Mouse (Mus musculus): ENCODE measurements around the gene Vps29. TPM values are rescaled to one million over a fixed set of nuclear protein-coding genes. Genes with fewer than 3 reads are reported as not detected.
A peak's percentile ranks its signal among the peaks of the same experiment; 100 is the strongest.
"Not testable (repeated sequence)": the region's sequence is repeated elsewhere in the genome, so short reads cannot be mapped to it uniquely, and the experiment has no call there.

Vps29 gene
- polyA plus RNA-seq (2012; rRNA removed), result 100 and 102 TPM in 2 replicates

DNA sequence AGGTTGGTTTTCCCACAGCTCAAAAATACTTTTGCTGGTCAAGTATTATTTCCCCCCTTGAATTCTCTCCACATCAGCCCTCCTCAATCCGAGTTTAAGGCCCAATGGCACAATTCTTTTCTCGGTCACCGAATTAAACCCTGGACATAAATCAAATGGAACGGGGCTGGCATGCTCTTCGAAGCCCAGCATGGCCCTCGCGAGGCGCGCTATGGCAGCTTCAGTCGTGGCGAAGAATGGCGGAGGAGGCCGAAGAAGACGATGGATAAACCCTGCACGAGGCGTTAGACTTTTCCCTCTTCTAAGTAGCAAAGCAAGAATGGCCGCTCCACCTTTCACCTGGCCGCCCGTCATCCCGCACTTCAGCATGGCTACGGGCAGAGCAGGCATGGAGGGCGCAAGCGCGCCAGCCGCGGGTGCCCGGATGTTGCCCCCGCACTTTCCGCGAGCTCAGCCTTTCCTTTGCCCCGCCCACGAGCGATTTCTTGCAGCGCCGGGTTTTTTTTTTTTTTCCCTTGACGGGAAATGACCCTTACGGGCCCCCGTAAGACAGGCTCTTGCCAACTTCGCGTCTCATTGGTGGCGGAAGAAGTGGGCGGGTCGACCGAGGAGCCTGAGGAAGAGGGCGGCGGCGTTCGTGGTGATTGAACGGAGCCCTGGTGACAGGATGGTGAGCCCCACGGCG, at the start of gene Vps29, which contains the start of gene Rad9b:
Gene Vps29 (plus strand): TSS at position 563 of the 685 bp plus-strand sequence.
Gene Rad9b (minus strand): TSS at position 427 of the 685 bp plus-strand sequence.
- DNase-seq (ENCODE audit: low read depth), result peak; percentile 93

DNA sequence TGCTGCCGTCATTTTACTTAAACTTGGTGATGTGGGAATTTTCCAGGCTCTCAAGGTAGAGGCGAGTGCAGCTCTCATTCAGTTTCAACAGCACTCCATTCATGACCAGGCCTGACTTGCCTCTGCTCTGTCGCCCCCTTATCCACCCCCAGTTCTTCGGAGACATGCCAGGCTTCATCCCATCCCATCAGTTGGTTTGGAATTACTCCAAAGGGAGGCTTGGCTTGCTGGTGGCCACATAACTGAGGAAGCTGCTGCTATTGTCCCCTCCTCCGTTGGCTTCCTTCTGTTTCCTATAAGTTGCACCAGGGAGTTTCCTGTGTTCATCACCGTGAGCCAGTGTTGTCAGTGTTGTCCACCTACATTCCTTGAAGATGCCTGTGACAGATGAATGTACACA, 49.6 kb upstream of the Vps29 start:
- DNase-seq (ENCODE audit: low read depth), result no peak

DNA sequence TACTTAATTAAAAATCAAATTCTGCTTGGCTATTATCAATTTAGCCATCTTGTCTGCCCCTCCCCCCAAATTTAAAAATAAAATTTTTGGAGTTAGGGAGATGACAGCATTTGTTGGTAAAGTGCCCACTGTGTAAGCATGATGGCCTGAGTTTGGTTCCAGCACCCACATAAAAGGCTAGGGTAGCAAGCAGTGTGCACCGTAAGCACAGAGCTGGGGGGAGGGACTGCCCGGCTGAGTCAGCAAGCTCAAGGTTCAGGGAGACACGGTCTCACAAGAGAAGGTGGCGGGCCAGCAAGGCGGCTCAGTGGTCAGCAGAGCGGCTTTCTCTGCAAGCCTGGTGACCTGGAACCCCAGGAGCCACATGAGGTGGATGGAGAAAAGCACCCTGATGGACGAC, 48.7 kb upstream of the Vps29 start:
- DNase-seq (ENCODE audit: low read depth), result no peak

DNA sequence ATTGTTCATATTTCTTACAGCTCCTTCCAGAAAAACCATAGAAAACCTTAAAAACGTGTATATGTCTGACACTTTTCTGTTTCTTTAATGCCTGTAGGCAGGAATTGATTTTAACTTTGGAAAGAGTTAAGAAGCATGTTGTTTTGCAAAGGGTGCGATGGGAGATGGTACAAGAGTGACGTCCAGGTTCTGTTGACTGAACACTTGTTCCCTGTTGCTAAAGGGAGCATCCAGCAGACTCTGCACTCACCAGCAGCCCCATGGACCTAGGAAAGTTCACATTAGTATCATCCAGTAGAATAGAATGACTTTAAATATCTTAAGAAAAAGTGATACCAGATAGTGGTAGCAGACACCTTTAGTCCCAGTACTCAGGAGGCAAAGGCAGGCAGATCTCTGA, 47.6 kb upstream of the Vps29 start:
- DNase-seq (ENCODE audit: low read depth), result no peak

DNA sequence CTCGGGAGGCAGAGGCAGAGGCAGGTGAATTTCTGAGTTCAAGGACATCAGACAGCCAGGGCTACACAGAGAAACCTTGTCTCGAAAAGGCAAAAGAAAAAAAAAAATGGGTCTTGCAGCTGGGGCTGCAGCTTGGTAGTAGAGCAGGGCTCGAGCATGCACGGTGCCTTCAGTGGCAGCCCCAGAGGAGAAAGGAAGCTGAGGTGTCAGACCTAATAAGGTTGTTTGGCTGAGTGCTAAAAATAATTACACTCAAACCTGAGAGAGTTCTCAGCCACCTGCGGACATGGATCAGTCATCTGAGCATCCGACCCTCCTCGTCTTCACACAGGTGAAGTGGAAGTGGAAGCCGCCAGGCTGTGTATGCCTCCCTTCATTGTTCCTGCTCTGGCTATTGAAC, 43.5 kb upstream of the Vps29 start:
- no peak for DNase-seq (ENCODE audit: low read depth)

DNA sequence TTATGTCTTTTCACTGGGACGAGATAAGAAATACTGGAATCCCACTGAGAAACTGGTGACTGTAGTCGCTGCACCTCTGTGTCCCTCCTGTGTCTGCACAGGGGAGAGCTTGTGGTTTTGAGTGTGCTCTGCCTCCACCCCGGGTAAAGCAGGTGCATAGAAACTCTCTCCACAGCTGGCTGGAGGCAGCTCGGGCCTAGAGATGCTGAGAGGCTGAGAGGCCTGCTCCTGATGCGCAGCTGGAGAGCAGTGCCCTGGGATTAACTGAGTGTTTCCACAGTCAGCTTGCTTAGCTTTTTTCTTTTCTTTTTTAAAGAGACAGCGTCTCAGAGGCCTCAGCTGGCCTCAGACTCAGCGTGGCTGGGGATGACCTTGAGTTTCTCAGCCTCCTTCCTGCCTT, 42.5 kb upstream of the Vps29 start:
- no peak for DNase-seq (ENCODE audit: low read depth)

DNA sequence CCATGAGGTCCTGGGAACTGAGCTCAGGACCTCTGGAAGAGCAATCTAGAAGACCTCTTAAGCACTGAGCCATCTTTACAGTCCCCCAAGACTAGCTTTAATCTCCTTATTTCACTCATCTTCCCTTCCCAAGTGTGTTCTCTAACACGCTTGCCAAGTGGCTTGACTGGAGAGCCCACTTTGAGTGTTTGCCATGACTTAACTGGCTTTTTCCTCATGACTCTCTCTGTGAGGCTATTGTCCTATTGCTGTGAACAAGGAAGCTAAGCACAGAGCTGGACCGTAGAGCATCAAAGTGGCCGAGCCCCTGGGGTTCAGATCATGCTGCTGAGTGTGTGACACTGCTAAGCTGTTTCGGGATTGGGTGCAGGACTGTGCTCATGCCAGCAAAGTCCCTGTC, 41.8 kb upstream of the Vps29 start:
- no peak for DNase-seq (ENCODE audit: low read depth)

DNA sequence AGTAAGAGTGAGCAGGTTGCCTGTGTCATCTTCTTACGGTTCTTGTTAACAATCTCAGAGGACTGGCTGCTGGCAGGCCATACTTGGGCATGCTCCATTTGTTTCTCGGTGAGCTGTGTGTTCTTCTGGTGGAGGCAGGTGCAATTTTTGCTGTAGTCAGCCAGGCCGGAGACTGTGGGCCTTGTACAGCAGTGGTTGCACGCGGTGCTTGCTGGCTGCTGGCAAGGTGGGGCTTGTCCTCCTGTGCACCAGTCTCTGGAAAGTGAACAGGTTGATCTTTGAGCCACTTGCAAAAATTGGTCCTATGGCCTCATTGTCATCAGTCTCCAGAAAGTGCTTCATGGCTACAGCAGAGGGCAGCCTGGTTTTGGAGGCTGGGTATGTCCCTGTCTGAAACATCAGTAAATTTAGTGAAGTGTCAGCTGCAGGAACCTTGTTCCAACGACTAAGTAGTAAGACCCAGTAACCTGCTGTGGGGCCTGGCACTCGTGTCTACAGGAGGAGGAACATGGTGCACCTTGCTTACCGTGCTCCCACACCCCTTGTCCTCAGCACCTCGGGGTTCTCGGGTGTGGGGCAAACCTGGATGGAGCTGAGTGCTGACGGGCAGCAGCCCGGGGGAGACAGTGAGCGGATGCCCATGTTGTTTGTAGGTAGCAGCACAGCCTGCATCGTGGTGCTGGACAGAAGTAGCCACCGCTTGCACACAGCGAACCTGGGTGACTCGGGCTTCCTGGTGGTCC, 41.1 kb upstream of the Vps29 start:
- DNase-seq (ENCODE audit: low read depth), result no peak

DNA sequence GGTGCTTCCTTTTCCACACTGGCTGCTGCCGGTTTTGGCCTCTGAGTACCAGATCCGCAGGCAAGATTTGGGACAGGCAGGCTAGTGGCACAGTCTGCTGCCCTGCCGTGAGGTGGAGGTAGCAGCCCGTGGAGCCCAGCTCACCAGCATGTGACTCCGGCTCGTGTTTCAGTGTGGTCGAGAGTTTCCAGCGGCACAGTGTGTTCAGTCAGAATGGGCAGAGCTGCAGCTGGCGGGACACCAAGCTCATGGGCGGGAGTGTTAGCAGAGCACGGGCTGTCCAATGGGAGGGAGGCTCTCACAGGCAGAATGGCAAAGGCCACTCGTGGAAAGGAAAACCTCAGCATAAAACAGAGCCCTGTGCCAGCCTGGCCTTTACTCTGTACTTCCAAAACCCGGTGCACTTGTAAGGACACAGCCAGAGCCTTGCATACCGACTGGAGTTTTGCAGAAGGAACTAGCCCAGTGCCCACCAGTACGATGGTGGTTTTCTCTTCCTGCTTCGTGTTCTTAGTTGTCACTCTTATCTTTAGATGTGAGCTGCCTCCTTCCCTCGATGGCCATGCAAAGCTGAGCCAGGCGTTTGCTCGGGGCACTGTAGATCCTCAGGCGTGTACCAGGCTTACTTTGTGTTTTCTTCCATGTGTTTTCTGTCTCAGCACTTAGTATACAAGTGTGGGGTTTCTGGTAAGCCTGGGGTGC, 39.1 kb upstream of the Vps29 start:
- no peak for DNase-seq (ENCODE audit: low read depth)

DNA sequence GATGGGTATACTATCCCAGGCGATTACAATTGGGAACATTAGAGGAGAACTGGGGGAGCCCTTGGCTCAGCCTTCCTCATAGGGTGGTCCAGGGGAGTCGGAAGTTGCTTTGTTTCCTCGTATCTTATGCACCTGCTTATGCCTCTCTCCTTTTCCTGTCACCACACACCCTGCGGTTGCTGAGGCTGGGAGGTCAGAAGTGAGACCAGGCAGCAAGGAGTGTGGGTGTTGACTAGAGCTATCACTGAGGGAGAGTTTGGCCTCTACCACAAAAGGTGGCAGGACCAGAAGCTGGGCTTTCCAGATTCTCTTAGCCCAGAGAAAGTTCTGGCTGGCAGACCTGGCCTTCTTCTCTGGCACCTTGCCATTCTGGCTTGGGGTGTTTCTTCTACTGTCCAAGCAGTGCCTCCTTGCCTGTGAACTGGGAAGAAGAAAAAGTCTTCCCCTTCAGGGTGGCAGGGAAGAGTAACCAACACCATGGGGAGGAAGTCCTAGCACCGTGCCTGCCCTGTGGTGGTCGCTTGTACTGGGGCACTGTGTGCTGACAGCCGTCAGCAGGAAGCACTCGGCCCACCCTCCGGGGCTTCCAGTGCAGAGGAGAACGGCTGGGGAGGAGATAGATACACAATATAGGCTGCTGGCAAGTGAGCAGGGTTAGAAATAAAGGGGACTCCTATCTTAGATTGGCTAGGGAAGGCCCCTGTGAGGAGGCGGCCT, 36.7 kb upstream of the Vps29 start:
- DNase-seq (ENCODE audit: low read depth), result no peak

DNA sequence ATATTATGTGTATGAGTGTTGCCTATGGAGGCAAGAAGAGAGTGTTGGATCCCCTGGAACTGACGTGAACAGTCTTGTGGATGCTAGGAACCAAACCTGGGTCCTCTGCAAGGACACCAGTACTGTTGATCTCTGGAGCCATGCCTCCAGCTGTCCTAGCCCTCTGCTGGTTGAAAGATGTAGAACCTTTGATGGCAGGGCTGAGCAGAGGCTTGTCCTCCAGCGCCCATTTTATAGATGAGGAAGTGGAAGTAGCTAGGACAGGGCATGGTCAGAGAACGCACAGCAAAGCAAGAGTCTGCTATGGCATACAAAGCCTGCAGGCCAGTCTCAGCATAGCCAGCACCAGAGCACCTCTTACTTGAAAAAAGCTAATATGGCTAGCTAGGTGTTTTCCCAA, 36.1 kb upstream of the Vps29 start:
- DNase-seq (ENCODE audit: low read depth), result no peak

DNA sequence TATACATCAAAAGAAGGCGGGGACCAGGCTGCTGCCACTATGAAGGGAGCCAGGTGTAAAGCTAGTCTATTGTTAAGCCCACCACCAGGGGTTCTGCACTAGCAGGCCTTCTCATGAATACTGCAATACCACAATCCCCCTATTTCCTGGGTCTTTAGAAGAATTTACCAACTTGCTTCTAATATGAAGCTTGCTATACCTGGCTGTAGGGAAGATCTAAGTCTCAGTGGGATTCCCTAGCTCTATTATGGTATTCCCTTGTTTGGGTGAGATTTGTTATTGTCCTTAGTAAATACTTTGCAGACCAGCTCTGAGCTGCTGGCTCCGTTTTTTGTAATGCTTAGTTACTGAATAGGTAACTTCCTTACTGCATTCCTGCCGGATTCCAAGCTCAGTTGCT, 35.2 kb upstream of the Vps29 start:
- not testable (repeated sequence) for DNase-seq (ENCODE audit: low read depth)

DNA sequence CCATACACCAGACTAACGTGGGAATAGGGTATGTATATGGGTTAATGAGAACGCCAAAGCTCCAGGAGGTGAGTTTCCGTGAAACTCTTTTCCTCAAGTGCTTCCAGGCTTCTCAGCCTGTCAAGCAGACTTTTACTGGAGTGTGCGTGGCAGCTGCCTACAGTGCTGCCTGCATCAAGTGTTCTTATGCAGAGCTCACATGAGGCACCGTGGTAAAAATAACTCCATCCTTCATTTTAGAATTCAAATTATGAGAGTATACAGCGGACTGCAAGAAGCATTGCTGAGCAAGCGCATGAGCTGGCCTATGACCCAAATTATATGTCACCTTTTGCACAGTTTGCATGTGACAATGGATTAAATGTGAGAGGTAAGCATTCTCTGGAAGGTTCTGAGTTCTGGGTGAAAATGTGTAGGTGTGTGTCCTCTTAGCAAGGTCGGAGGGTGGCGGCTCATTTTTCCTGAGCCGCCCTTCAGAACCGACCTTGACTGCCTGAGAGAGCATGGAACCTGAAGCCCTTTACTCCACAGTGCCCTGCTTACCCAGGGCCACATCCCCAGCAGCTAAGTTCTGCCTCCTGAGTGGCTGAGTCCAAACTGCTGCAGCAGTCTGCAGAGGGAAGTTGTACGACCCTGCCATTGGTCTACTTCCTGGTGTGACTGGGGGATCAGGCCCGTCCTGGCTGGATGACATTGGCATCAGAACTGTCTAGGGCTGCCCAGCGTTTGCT, 34.5 kb upstream of the Vps29 start:
- DNase-seq (ENCODE audit: low read depth), result no peak

DNA sequence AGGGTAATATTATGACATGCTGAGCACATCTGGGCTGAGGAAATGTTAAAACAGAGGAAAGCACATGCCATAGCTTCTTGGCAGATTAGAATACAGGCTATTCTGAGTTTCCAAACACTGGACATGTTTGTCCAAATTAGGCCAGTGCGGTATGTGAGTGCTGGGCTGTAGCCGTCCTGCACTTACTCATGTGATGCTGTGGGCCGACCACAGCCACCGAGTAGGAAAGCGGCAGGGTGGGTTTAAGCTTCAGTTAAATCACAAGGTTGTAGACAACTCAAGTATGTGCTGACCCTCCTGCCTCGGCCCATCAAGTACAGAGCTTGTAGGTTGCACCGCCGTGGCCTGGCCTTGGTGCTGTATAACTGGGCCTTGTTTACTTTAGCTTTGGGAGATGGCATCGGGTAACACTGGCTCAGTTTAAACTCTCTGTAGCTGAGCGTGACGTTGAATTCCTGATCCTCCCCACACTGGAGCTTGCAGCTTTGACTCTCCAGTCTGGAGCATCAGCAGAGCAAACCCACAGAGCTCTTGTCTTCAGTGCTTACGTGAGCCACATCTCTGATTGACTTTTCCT, 33.9 kb upstream of the Vps29 start:
- DNase-seq (ENCODE audit: low read depth), result no peak

DNA sequence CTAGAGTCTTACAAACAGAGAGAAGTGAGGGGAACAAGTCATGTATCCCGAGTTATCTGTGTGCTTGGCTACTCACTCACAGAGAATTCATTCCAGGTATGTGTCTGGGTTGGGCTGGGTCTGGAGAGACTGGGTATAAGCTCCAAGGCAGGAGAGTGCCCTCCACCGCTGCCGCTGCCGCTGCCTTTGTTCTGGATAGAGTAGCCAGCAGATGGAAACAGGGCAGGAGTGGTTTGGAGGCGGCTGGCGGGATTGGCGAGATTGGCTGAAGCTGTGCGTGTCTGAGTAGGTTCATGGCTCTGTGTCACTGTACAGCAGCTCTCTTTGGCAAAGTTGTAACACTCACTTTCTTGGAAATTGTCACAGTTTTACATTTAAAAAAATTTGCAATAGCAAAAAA, 30.6 kb upstream of the Vps29 start:
- no peak for DNase-seq (ENCODE audit: low read depth)

DNA sequence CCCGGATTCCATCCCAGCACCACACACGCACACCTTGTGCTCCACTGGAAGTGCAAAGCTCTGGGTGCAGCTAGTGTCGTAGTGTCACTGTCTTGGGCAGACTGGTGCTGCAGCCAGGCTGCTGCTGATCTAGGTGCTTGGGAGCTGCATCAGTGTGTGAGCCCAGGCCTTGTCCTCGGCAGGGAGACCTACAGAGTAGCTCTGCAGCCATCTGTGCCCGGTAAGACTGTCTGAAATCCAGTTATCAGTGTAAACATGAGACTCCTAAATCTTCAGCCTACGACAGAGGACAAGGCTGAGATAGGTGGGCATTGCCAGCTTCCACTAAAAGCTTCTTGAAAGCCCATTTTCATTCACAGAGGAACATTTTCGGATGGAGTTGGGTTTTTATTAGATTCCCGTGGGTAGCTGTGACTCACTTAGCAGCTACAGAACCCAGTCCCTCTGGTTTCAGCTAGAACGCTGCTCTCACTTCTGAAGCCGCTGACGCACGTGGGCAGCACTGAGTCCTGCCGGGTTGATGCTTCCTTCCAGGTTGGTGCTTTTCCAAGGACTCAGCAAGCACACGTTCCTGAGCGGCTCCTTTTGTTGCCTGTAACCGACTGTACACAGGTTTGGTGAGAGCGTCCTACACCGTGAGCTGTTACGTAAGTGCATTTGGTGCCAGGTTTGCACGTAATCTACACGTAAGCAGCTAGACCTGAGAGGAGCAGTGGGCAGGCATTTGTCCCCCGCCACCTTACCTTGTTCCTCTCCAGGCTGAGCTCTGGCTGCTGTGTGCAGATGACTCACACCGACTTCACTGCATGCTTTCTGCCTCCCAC, 29.3 kb upstream of the Vps29 start:
- peak; percentile 58 for DNase-seq (ENCODE audit: low read depth)

DNA sequence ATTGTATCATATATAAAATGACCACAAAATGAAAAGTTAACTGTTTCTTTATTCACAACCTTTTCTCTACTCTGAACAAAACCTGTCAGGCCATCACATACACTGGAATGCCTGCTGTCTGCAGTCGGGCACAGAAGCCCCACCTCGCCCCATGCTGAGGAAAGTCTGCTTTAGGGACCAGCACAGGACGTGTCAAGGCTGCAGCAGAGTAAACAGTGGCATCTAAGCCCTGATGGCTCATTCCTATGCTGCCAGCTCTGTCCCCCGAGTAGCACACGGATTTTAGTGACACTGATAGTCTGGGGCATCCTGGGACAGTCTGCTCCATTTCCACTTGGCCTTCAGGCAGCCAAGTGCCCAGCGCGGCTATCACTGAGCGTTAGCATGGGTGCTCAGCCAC, 28.7 kb upstream of the Vps29 start:
- no peak for DNase-seq (ENCODE audit: low read depth)

DNA sequence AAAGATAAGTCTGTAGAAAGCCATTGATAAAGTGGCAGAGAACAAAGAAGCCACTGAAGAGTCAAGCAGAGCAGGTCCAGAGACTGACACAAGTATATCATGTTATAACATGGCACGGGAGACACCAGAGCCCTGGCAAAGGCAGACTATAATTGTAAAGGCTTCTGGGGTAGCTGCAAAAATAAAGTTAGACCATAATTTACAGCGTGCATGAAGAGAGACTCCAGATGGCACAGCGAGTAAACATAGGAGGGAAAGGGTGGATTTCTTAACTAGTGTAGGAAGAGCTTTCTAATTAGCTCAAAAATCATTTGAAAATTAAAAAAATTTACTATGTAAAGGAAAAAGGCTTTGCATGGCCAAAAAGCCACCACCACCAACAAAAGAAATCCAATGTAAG, 26.9 kb upstream of the Vps29 start:
- DNase-seq (ENCODE audit: low read depth), result no peak

DNA sequence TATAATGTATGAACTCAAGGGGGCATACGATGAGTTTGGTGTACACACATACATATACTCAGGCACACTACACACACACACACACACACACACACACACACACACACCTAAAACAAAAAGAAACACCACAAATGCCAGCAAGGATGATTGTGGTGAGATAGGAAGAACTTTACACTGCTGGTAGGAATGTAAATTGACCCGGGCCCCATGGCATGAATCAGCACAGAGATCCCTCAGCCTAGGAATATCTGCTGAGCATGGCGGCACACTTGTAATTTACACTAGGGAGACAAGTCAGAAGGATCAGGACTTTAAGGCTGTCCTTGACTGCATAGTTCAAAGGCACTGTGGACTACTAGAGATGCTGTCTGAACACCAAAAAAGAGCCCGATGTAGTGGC, 23.9 kb upstream of the Vps29 start:
- no peak for DNase-seq (ENCODE audit: low read depth)

DNA sequence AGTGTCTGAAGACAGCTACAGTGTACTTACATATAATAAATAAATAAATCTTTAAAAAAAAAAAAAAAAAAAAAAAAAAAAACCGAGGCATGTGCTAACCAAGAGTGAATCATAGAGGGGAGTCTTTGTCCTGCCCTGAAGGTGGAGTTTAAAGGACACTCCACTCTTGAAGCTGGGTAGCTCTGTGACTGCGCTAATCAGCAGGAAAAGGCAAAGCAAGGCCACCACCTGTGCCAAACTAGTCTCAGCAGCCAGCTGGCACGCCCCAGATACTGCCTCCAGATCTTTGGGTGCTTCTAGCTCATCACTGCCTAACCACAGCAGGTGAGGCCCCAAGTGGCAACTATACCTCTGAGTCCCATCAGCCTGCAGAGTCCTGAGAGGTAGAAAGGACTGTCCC, 19.5 kb upstream of the Vps29 start:
- no peak for DNase-seq (ENCODE audit: low read depth)
